Mouse (Mus musculus): Measurements from ENCODE around the gene Slc25a26.

- TF ChIP-seq CTCF (IDR thresholded peaks at IDR 0.05; ENCODE audit: control insufficient read depth, insufficient read depth, insufficient replicate concordance, low read depth, low read length): peak; percentile 81; the same call in 1 of the 2 replicates
- TF ChIP-seq POLR2A (IDR thresholded peaks at IDR 0.05; ENCODE audit: control insufficient read depth, low read depth, low read length): no peak
Observed at GRCm38 (mm10) chr6:94466508-94467205, 33.5 kb upstream of the Slc25a26 start.

Measured in testis, adult 2 months (tissue).